Mouse (Mus musculus): Measurements from ENCODE around the gene Snx13.

The Snx13 gene

GRCm38 (mm10) chr12:35047320-35048225 is 587 bp downstream of the Snx13 start:
- peak; percentile 48 for DNase-seq (ENCODE audit: low spot score)

- DNase-seq (ENCODE audit: low spot score), result no peak
Measured at GRCm38 (mm10) chr12:35048891-35049290, 1.9 kb downstream of the Snx13 start.

- DNase-seq (ENCODE audit: low spot score), result no peak
Measured at GRCm38 (mm10) chr12:35050501-35050900, 3.5 kb downstream of the Snx13 start.

GRCm38 (mm10) chr12:35050964-35051758 is 4.2 kb downstream of the Snx13 start:
- no peak for DNase-seq (ENCODE audit: low spot score)

- DNase-seq (ENCODE audit: low spot score), result no peak
Measured at GRCm38 (mm10) chr12:35054420-35054819, 7.4 kb downstream of the Snx13 start.

- no peak for DNase-seq (ENCODE audit: low spot score)
Measured at GRCm38 (mm10) chr12:35055114-35056095, 8.4 kb downstream of the Snx13 start.

GRCm38 (mm10) chr12:35063697-35064468 is 16.9 kb downstream of the Snx13 start:
- no peak for DNase-seq (ENCODE audit: low spot score)

- DNase-seq (ENCODE audit: low spot score), result no peak
Measured at GRCm38 (mm10) chr12:35067621-35068020, 20.6 kb downstream of the Snx13 start.

- DNase-seq (ENCODE audit: low spot score), result no peak
Measured at GRCm38 (mm10) chr12:35071336-35071735, 24.4 kb downstream of the Snx13 start.

GRCm38 (mm10) chr12:35072178-35072577 is 25.2 kb downstream of the Snx13 start:
- no peak for DNase-seq (ENCODE audit: low spot score)

- no peak for DNase-seq (ENCODE audit: low spot score)
Measured at GRCm38 (mm10) chr12:35075993-35076392, 29.0 kb downstream of the Snx13 start.

GRCm38 (mm10) chr12:35123549-35123948 is 76.6 kb downstream of the Snx13 start:
- DNase-seq (ENCODE audit: low spot score), result no peak

- DNase-seq (ENCODE audit: low spot score), result no peak
Measured at GRCm38 (mm10) chr12:35153186-35153585, 106.2 kb downstream of the Snx13 start.

- no peak for DNase-seq (ENCODE audit: low spot score)
Measured at GRCm38 (mm10) chr12:35154149-35154548, 107.2 kb downstream of the Snx13 start.

GRCm38 (mm10) chr12:35157237-35157636 is 110.3 kb downstream of the Snx13 start:
- no peak for DNase-seq (ENCODE audit: low spot score)

GRCm38 (mm10) chr12:35161690-35162089 is 114.7 kb downstream of the Snx13 start:
- DNase-seq (ENCODE audit: low spot score), result no peak

GRCm38 (mm10) chr12:35170275-35170674 is 123.3 kb downstream of the Snx13 start:
- DNase-seq (ENCODE audit: low spot score), result no peak

GRCm38 (mm10) chr12:35175938-35176337 is 129.0 kb downstream of the Snx13 start:
- no peak for DNase-seq (ENCODE audit: low spot score)

- DNase-seq (ENCODE audit: low spot score), result no peak
Measured at GRCm38 (mm10) chr12:35176628-35177027, 129.6 kb downstream of the Snx13 start.

- peak; percentile 83 for DNase-seq (ENCODE audit: low spot score)
Measured at GRCm38 (mm10) chr12:35182675-35183074, 135.7 kb downstream of the Snx13 start.

GRCm38 (mm10) chr12:35184261-35184660 is 137.3 kb downstream of the Snx13 start:
- no peak for DNase-seq (ENCODE audit: low spot score)

Measured in urinary bladder, postnatal 25 days (tissue).